Mouse (Mus musculus): ENCODE data around the gene Rassf2. TPM values are rescaled to one million over a fixed set of nuclear protein-coding genes. Genes with fewer than 3 reads are reported as not detected.

Gene Rassf2
- polyA plus RNA-seq, 1 experiment from 2014 or later, result 15.8 TPM

- Histone ChIP-seq H3K27me3 (ENCODE audit: insufficient read depth, low read length) (no peaks in the 10 kb centered on the region), H3K9ac (no peak overlapping the region), H3K27ac (ENCODE audit: low read depth) (no peak overlapping the region; the same call in 1 of the 2 replicates), H3K9me3 (ENCODE audit: low read depth, low read length) (no peaks in the 10 kb centered on the region), H3K4me1 (ENCODE audit: insufficient read depth) (peaks cover 8% of the 10 kb centered on the region; the same call in 1 of the 2 replicates), H3K4me3 (ENCODE audit: low read depth, low read length) (no peak overlapping the region), H3K36me3 (ENCODE audit: insufficient read depth) (no peaks in the 10 kb centered on the region), H3K4me2 (no peak overlapping the region)
- DNase-seq (peak; percentile 17), ATAC-seq (ENCODE audit: insufficient read depth) (no peak)
- 64% methylated on average over 11 of the region's 11 CpGs for WGBS
- no peak for TF ChIP-seq CTCF (IDR thresholded peaks at IDR 0.05; ENCODE audit: low read depth)
Observed at GRCm38 (mm10) chr2:132048143-132048772, 18.2 kb upstream of the Rassf2 start.

- no peak for ATAC-seq (ENCODE audit: insufficient read depth)
Observed at GRCm38 (mm10) chr2:132047364-132047763, 17.3 kb upstream of the Rassf2 start.

GRCm38 (mm10) chr2:132046659-132047058, 16.6 kb upstream of the Rassf2 start:
- H3K27me3 ChIP-seq (ENCODE audit: insufficient read depth, low read length), result no peaks in the 10 kb centered on the region
- no peak overlapping the region for H3K27ac ChIP-seq (ENCODE audit: low read depth)
- DNase-seq, result no peak
- no peak for ATAC-seq (ENCODE audit: insufficient read depth)
- no peaks in the 10 kb centered on the region for H3K9me3 ChIP-seq (ENCODE audit: low read depth, low read length)
- no peak overlapping the region for H3K4me2 ChIP-seq
- H3K9ac ChIP-seq, result no peak overlapping the region
- no peaks in the 10 kb centered on the region for H3K36me3 ChIP-seq (ENCODE audit: insufficient read depth)
- H3K4me3 ChIP-seq (ENCODE audit: low read depth, low read length), result no peak overlapping the region
- H3K4me1 ChIP-seq (ENCODE audit: insufficient read depth), result peaks cover 14% of the 10 kb centered on the region; the same call in 1 of the 2 replicates
- WGBS, result 89% methylated on average over 4 of the region's 4 CpGs
- TF ChIP-seq CTCF (IDR thresholded peaks at IDR 0.05; ENCODE audit: low read depth), result no peak

More at GRCm38 (mm10) chr2:132047364-132047763, 17.3 kb upstream of the Rassf2 start:
- no peak overlapping the region for H3K27ac ChIP-seq (ENCODE audit: low read depth)
- H3K9me3 ChIP-seq (ENCODE audit: low read depth, low read length), result no peaks in the 10 kb centered on the region
- no peak for DNase-seq
- no peaks in the 10 kb centered on the region for H3K27me3 ChIP-seq (ENCODE audit: insufficient read depth, low read length)
- H3K4me1 ChIP-seq (ENCODE audit: insufficient read depth), result peaks cover 12% of the 10 kb centered on the region; the same call in 1 of the 2 replicates
- no peak overlapping the region for H3K9ac ChIP-seq
- no peak overlapping the region for H3K4me3 ChIP-seq (ENCODE audit: low read depth, low read length)
- no peak for TF ChIP-seq CTCF (IDR thresholded peaks at IDR 0.05; ENCODE audit: low read depth)
- WGBS, result 67% methylated on average over 4 of the region's 4 CpGs
- H3K36me3 ChIP-seq (ENCODE audit: insufficient read depth), result no peaks in the 10 kb centered on the region
- no peak overlapping the region for H3K4me2 ChIP-seq

GRCm38 (mm10) chr2:132044320-132045274, 14.5 kb upstream of the Rassf2 start:
- Histone ChIP-seq H3K9me3 (ENCODE audit: low read depth, low read length) (no peaks in the 10 kb centered on the region), H3K36me3 (ENCODE audit: insufficient read depth) (no peaks in the 10 kb centered on the region), H3K27me3 (ENCODE audit: insufficient read depth, low read length) (no peaks in the 10 kb centered on the region), H3K4me3 (ENCODE audit: low read depth, low read length) (no peak overlapping the region), H3K9ac (no peak overlapping the region), H3K27ac (ENCODE audit: low read depth) (no peak overlapping the region), H3K4me1 (ENCODE audit: insufficient read depth) (peaks cover 10% of the 10 kb centered on the region; the same call in 1 of the 2 replicates), H3K4me2 (no peak overlapping the region)
- no peak for ATAC-seq (ENCODE audit: insufficient read depth)
- no peak for TF ChIP-seq CTCF (IDR thresholded peaks at IDR 0.05; ENCODE audit: low read depth)
- DNase-seq, result no peak
- 82% methylated on average over 15 of the region's 15 CpGs for WGBS

GRCm38 (mm10) chr2:132043101-132043621, 13.1 kb upstream of the Rassf2 start:
- H3K9ac ChIP-seq, result no peak overlapping the region
- no peaks in the 10 kb centered on the region for H3K36me3 ChIP-seq (ENCODE audit: insufficient read depth)
- DNase-seq (peak; percentile 88), ATAC-seq (ENCODE audit: insufficient read depth) (peak; percentile 98)
- H3K9me3 ChIP-seq (ENCODE audit: low read depth, low read length), result no peaks in the 10 kb centered on the region
- no peak for TF ChIP-seq CTCF (IDR thresholded peaks at IDR 0.05; ENCODE audit: low read depth)
- peak overlapping the region; percentile 89 for H3K27ac ChIP-seq (ENCODE audit: low read depth)
- no peaks in the 10 kb centered on the region for H3K27me3 ChIP-seq (ENCODE audit: insufficient read depth, low read length)
- peaks cover 6% of the 10 kb centered on the region; the same call in 1 of the 2 replicates for H3K4me1 ChIP-seq (ENCODE audit: insufficient read depth)
- H3K4me3 ChIP-seq (ENCODE audit: low read depth, low read length), result no peak overlapping the region
- 28% methylated on average over 13 of the region's 13 CpGs for WGBS
- H3K4me2 ChIP-seq, result 0 out of 2 replicates have a peak overlapping the region, but pooled peaks have one; percentile 24

- DNase-seq (no peak), ATAC-seq (ENCODE audit: insufficient read depth) (no peak)
- WGBS, result 44% methylated on average over 7 of the region's 7 CpGs
- Histone ChIP-seq H3K4me2 (no peak overlapping the region), H3K36me3 (ENCODE audit: insufficient read depth) (no peaks in the 10 kb centered on the region), H3K27ac (ENCODE audit: low read depth) (no peak overlapping the region), H3K4me1 (ENCODE audit: insufficient read depth) (peaks cover 6% of the 10 kb centered on the region; the same call in 1 of the 2 replicates), H3K9ac (no peak overlapping the region), H3K9me3 (ENCODE audit: low read depth, low read length) (no peaks in the 10 kb centered on the region), H3K4me3 (ENCODE audit: low read depth, low read length) (no peak overlapping the region), H3K27me3 (ENCODE audit: insufficient read depth, low read length) (no peaks in the 10 kb centered on the region)
- TF ChIP-seq CTCF (IDR thresholded peaks at IDR 0.05; ENCODE audit: low read depth), result no peak
Observed at GRCm38 (mm10) chr2:132039894-132040293, 9.8 kb upstream of the Rassf2 start.

Measured in lung, embryonic 14.5 days (tissue).